Mouse (Mus musculus) limb, embryonic 15.5 days (tissue): ENCODE results near the gene 1700109H08Rik. TPM values are rescaled to one million over a fixed set of nuclear protein-coding genes. Genes with fewer than 3 reads are reported as not detected.
"Not testable (repeated sequence)": the region's sequence is repeated elsewhere in the genome, so short reads cannot be mapped to it uniquely, and the experiment has no call there.

Experiments
- ATAC-seq: fragments of 200-750 bp; cut with Nextera tagmentation; 2 replicates; pipeline ENCODE4 v1.8.0; 2017; ENCODE audit warnings: low read depth, moderate TSS enrichment; ENCODE audit not compliant: insufficient number of reproducible peaks, low FRiP score, low TSS enrichment
- H3K27ac ChIP-seq: fragments of 300-500 bp; sonication (generic); 2 replicates; pipeline ENCODE4 v1.5.1; 2015; ENCODE audit warnings: moderate library complexity, mild to moderate bottlenecking, inconsistent platforms
- H3K27me3 ChIP-seq: fragments of 300-500 bp; sonication (generic); 2 replicates; pipeline ENCODE4 v1.6.1; 2015; ENCODE audit warnings: inconsistent platforms
- H3K36me3 ChIP-seq: fragments of 300-500 bp; sonication (generic); 2 replicates; pipeline ENCODE4 v1.6.1; 2015; ENCODE audit warnings: inconsistent platforms
- H3K4me1 ChIP-seq: fragments of 300-500 bp; sonication (generic); 2 replicates; pipeline ENCODE4 v1.6.1; 2015; ENCODE audit warnings: inconsistent platforms
- H3K4me2 ChIP-seq: fragments of 300-500 bp; sonication (generic); 2 replicates; pipeline ENCODE4 v1.6.1; 2015; ENCODE audit warnings: mild to moderate bottlenecking, inconsistent platforms
- H3K4me3 ChIP-seq: fragments of 300-500 bp; sonication (generic); 2 replicates; pipeline ENCODE4 v1.5.1; 2015; ENCODE audit warnings: mild to moderate bottlenecking, inconsistent platforms
- H3K9ac ChIP-seq: fragments of 300-500 bp; sonication (generic); 2 replicates; pipeline ENCODE4 v1.6.1; 2015; ENCODE audit warnings: inconsistent platforms
- H3K9me3 ChIP-seq: fragments of 300-500 bp; sonication (generic); 2 replicates; pipeline ENCODE4 v1.6.1; 2016; ENCODE audit warnings: inconsistent platforms
- WGBS: fragments of 180-500 bp; shearing (Covaris S2); methylation state at CpG from one replicate; pipeline ENCODE4 v1.1.7; 2015; 5-methylcytosine and 5-hydroxymethylcytosine counted together
- polyA plus RNA-seq: library from polyadenylated mRNA; unstranded; fragments of >200 nt; fragmentation: Nextera tagmentation; extraction: Ambion mirVana; gene quantifications from 2 replicates; pipeline ENCODE4 v1.2.1, GENCODE M21; 2015

Gene 1700109H08Rik
- polyA plus RNA-seq, 1 experiment from 2014 or later: 2.9 TPM

GRCm38 (mm10) chr5:3607114-3607513 is 35.7 kb downstream of the 1700109H08Rik start:
- no peaks in the 10 kb centered on the region for H3K9me3 ChIP-seq
- H3K4me3 ChIP-seq: no peak overlapping the region
- no peak for ATAC-seq
- H3K36me3 ChIP-seq: peaks cover 42% of the 10 kb centered on the region
- no peak overlapping the region for H3K4me2 ChIP-seq
- no peak overlapping the region for H3K9ac ChIP-seq
- H3K27me3 ChIP-seq: no peaks in the 10 kb centered on the region
- no peaks in the 10 kb centered on the region for H3K4me1 ChIP-seq
- no peak overlapping the region for H3K27ac ChIP-seq
- WGBS: 95% methylated on average over 9 of the region's 9 CpGs

DNA sequence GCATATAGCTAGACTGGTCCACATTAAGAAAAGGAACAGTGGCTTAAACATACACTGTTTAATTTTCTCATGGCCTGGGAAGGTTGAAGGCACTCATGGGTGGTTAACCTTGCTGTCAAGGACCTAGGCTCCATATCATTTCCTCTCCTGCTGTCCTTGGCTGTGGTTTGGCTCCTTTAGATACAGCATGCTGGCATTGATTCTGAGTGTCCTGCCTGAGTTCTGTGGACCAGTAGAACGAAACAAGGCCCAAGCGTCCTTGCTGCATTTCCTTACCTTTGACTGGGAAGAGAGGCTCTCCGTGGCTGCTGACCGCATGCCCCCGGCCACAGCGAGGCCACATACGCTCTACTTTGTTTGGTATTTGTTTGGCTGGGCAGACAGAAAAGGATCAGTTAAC is 37.9 kb downstream of the 1700109H08Rik start:
- no peaks in the 10 kb centered on the region for H3K27me3 ChIP-seq
- WGBS: 95% methylated on average over 7 of the region's 7 CpGs
- H3K36me3 ChIP-seq: peaks cover 46% of the 10 kb centered on the region
- H3K4me3 ChIP-seq: no peak overlapping the region
- no peaks in the 10 kb centered on the region for H3K4me1 ChIP-seq
- H3K4me2 ChIP-seq: no peak overlapping the region
- H3K9ac ChIP-seq: no peak overlapping the region
- no peaks in the 10 kb centered on the region for H3K9me3 ChIP-seq
- no peak overlapping the region for H3K27ac ChIP-seq
- no peak for ATAC-seq

GRCm38 (mm10) chr5:3611835-3612234 is 40.5 kb downstream of the 1700109H08Rik start:
- not testable (repeated sequence) for H3K4me3 ChIP-seq, H3K4me2 ChIP-seq, H3K27ac ChIP-seq, H3K9ac ChIP-seq, ATAC-seq, H3K9me3 ChIP-seq, H3K27me3 ChIP-seq, H3K4me1 ChIP-seq
- 94% methylated on average over 2 of the region's 2 CpGs for WGBS
- peaks cover 48% of the 10 kb centered on the region for H3K36me3 ChIP-seq

DNA sequence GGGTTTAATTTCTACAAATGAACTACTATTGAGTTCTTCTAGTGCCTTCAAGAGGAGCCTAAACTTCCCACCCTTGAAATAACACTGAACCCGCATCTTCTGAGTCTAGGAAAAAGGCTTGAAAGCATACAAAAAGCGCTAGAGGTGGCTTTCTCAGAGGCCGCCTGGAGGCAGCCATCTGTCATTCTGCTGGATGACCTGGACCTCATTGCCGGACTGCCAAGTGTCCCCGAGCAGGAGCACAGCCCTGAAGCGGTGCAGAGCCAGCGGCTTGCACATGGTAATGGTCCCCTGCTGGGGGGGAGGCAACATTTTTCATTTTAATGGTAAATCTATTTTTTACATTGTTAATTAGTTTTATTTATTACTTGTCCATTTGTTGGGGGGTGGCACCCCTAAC is 49.1 kb downstream of the 1700109H08Rik start:
- H3K36me3 ChIP-seq: peaks cover 52% of the 10 kb centered on the region
- no peak overlapping the region for H3K4me3 ChIP-seq
- no peaks in the 10 kb centered on the region for H3K9me3 ChIP-seq
- H3K9ac ChIP-seq: no peak overlapping the region
- WGBS: 85% methylated on average over 7 of the region's 7 CpGs
- H3K27ac ChIP-seq: no peak overlapping the region
- no peaks in the 10 kb centered on the region for H3K27me3 ChIP-seq
- H3K4me1 ChIP-seq: no peaks in the 10 kb centered on the region
- no peak for ATAC-seq
- H3K4me2 ChIP-seq: no peak overlapping the region

DNA sequence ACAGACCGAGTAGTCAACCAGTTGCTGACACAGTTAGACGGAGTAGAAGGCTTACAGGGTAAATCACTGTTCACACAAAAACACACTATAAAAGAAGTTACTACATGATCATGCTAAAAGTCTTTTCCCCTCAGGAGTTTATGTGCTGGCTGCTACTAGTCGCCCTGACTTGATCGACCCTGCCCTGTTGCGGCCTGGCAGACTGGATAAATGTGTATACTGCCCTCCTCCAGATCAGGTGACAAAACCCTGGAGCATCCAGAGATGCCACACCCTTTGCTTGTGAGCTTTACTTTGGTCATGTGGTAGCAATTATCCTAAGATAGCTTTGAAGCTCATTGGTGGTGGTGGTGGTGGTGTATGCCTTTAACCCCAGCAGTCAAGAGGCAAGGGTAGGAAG is 58.7 kb downstream of the 1700109H08Rik start:
- Histone ChIP-seq H3K36me3 (peaks cover 37% of the 10 kb centered on the region), H3K4me2 (no peak overlapping the region), H3K27ac (no peak overlapping the region), H3K9me3 (no peaks in the 10 kb centered on the region), H3K4me1 (no peaks in the 10 kb centered on the region; the same call in 1 of the 2 replicates), H3K9ac (no peak overlapping the region), H3K27me3 (no peaks in the 10 kb centered on the region), H3K4me3 (no peak overlapping the region)
- no peak for ATAC-seq
- 79% methylated on average over 5 of the region's 5 CpGs for WGBS

- no peaks in the 10 kb centered on the region for H3K9me3 ChIP-seq
- ATAC-seq: no peak
- no peaks in the 10 kb centered on the region for H3K27me3 ChIP-seq
- H3K36me3 ChIP-seq: peaks cover 29% of the 10 kb centered on the region
- H3K4me3 ChIP-seq: no peak overlapping the region
- H3K4me2 ChIP-seq: no peak overlapping the region
- H3K4me1 ChIP-seq: no peaks in the 10 kb centered on the region; the same call in 1 of the 2 replicates
- no peak overlapping the region for H3K27ac ChIP-seq
- WGBS: 52% methylated on average over 16 of the region's 16 CpGs
- H3K9ac ChIP-seq: no peak overlapping the region
Observed at GRCm38 (mm10) chr5:3631512-3632271, 60.3 kb downstream of the 1700109H08Rik start.

DNA sequence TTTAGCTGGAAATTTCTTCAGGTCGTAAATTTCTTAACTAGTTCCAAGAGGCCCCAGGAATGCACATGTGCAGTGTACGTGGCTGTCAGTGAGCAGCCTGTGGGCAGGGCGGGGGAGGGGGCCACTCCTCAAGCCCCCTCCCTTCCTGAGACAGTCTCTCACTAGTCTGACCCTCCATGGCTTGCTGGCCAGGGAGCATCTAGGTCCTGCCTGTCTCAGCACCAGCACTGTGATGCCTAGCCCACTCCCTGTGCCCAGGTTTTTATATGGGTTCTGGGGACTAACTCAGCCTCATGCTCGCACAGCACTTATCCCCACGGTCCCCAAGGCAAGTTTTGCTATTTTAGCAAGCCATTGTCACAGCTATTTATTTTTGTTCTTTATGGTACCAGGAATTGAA is 60.9 kb downstream of the 1700109H08Rik start:
- Histone ChIP-seq H3K4me1 (no peaks in the 10 kb centered on the region; the same call in 1 of the 2 replicates), H3K27ac (no peak overlapping the region), H3K9ac (no peak overlapping the region), H3K4me2 (no peak overlapping the region), H3K4me3 (no peak overlapping the region), H3K36me3 (peaks cover 26% of the 10 kb centered on the region), H3K9me3 (no peaks in the 10 kb centered on the region), H3K27me3 (no peaks in the 10 kb centered on the region)
- no peak for ATAC-seq
- 48% methylated on average over 5 of the region's 5 CpGs for WGBS

- H3K9me3 ChIP-seq: no peaks in the 10 kb centered on the region
- peaks cover 25% of the 10 kb centered on the region for H3K36me3 ChIP-seq
- no peak overlapping the region for H3K4me2 ChIP-seq
- H3K4me3 ChIP-seq: no peak overlapping the region
- H3K27me3 ChIP-seq: no peaks in the 10 kb centered on the region
- no peak overlapping the region for H3K9ac ChIP-seq
- WGBS: 69% methylated on average over 13 of the region's 13 CpGs
- no peak overlapping the region for H3K27ac ChIP-seq
- ATAC-seq: no peak
- no peaks in the 10 kb centered on the region; the same call in 1 of the 2 replicates for H3K4me1 ChIP-seq
Observed at GRCm38 (mm10) chr5:3633315-3633714, 61.9 kb downstream of the 1700109H08Rik start.

- Histone ChIP-seq H3K4me2 (no peak overlapping the region), H3K9ac (no peak overlapping the region), H3K9me3 (no peaks in the 10 kb centered on the region), H3K4me3 (no peak overlapping the region), H3K27me3 (no peaks in the 10 kb centered on the region), H3K4me1 (no peaks in the 10 kb centered on the region; the same call in 1 of the 2 replicates), H3K27ac (no peak overlapping the region), H3K36me3 (peaks cover 25% of the 10 kb centered on the region)
- WGBS: 71% methylated on average over 4 of the region's 4 CpGs
- no peak for ATAC-seq
Observed at GRCm38 (mm10) chr5:3633951-3634350, 62.6 kb downstream of the 1700109H08Rik start.

Other genes with a start within 250 kb of the 1700109H08Rik start
- 24.7 and 28.4 TPM in 2 replicates for gene Cdk6, start 230.1 kb upstream of the 1700109H08Rik start, polyA plus RNA-seq
- 23.3 and 26.4 TPM in 2 replicates for gene Fam133b, start 27.7 kb upstream of the 1700109H08Rik start, polyA plus RNA-seq
- gene Pex1, start 24.5 kb downstream of the 1700109H08Rik start, polyA plus RNA-seq: 15.0 and 15.2 TPM in 2 replicates
- gene Rbm48, start 25.0 kb downstream of the 1700109H08Rik start, polyA plus RNA-seq: 13.6 and 15.4 TPM in 2 replicates
- not detected in 2 replicates for gene Tmbim7, start 79.6 kb downstream of the 1700109H08Rik start, polyA plus RNA-seq
- gene Gatad1, start 85.6 kb downstream of the 1700109H08Rik start, polyA plus RNA-seq: 42.6 and 49.3 TPM in 2 replicates
- 8.7 and 10.1 TPM in 2 replicates for gene Ankib1, start 231.4 kb downstream of the 1700109H08Rik start, polyA plus RNA-seq
- gene Krit1, start 231.6 kb downstream of the 1700109H08Rik start, polyA plus RNA-seq: 42.2 and 43.0 TPM in 2 replicates